Mouse (Mus musculus): ENCODE data around the gene Phf24. TPM values are rescaled to one million over a fixed set of nuclear protein-coding genes. Genes with fewer than 3 reads are reported as not detected.
"Not testable (repeated sequence)": the region's sequence is repeated elsewhere in the genome, so short reads cannot be mapped to it uniquely, and the experiment has no call there.

The Phf24 gene
- polyA plus RNA-seq, 1 experiment from 2014 or later = 10.9 TPM

GRCm38 (mm10) chr4:42972952-42973351 is 56.5 kb downstream of the Phf24 start:
- no peak for ATAC-seq (ENCODE audit: low FRiP score, low read depth)
- H3K27me3 ChIP-seq (replicated peaks) = no peaks in the 10 kb centered on the region
- H3K36me3 ChIP-seq = peaks cover 11% of the 10 kb centered on the region
- H3K4me2 ChIP-seq (replicated peaks) = no peak overlapping the region
- no peaks in the 10 kb centered on the region for H3K9me3 ChIP-seq
- no peak overlapping the region for H3K27ac ChIP-seq
- H3K4me3 ChIP-seq = no peak overlapping the region
- WGBS = 79% methylated on average over 4 of the region's 4 CpGs
- H3K4me1 ChIP-seq = no peaks in the 10 kb centered on the region
- no peak overlapping the region for H3K9ac ChIP-seq

GRCm38 (mm10) chr4:42973868-42974267 is 57.4 kb downstream of the Phf24 start:
- Histone ChIP-seq H3K4me1 (no peaks in the 10 kb centered on the region), H3K4me2 (replicated peaks) (no peak overlapping the region), H3K36me3 (peaks cover 19% of the 10 kb centered on the region), H3K9ac (no peak overlapping the region), H3K27ac (no peak overlapping the region), H3K9me3 (no peaks in the 10 kb centered on the region), H3K27me3 (replicated peaks) (no peaks in the 10 kb centered on the region), H3K4me3 (no peak overlapping the region)
- ATAC-seq (ENCODE audit: low FRiP score, low read depth) = no peak
- 84% methylated on average over 5 of the region's 5 CpGs for WGBS

GRCm38 (mm10) chr4:42978062-42978461 is 61.6 kb downstream of the Phf24 start:
- Histone ChIP-seq H3K4me2 (replicated peaks) (no peak overlapping the region), H3K27ac (no peak overlapping the region), H3K9me3 (no peaks in the 10 kb centered on the region), H3K9ac (no peak overlapping the region), H3K4me1 (no peaks in the 10 kb centered on the region), H3K36me3 (peaks cover 52% of the 10 kb centered on the region), H3K27me3 (replicated peaks) (no peaks in the 10 kb centered on the region), H3K4me3 (no peak overlapping the region)
- no peak for ATAC-seq (ENCODE audit: low FRiP score, low read depth)
- WGBS = 94% methylated on average over 4 of the region's 4 CpGs

- H3K36me3 ChIP-seq = peaks cover 76% of the 10 kb centered on the region
- not testable (repeated sequence) for H3K4me3 ChIP-seq; H3K4me2 ChIP-seq (replicated peaks); ATAC-seq (ENCODE audit: low FRiP score, low read depth); H3K27ac ChIP-seq; H3K27me3 ChIP-seq (replicated peaks); H3K9ac ChIP-seq; H3K9me3 ChIP-seq; H3K4me1 ChIP-seq
- 91% methylated on average over 8 of the region's 8 CpGs for WGBS
Observed at GRCm38 (mm10) chr4:42980467-42980866, 64.0 kb downstream of the Phf24 start.

GRCm38 (mm10) chr4:42988296-42988695 is 71.8 kb downstream of the Phf24 start:
- Histone ChIP-seq H3K36me3 (peaks cover 96% of the 10 kb centered on the region), H3K27me3 (replicated peaks) (no peaks in the 10 kb centered on the region), H3K4me2 (replicated peaks) (no peak overlapping the region), H3K27ac (no peak overlapping the region), H3K4me1 (no peaks in the 10 kb centered on the region), H3K9me3 (no peaks in the 10 kb centered on the region), H3K4me3 (no peak overlapping the region), H3K9ac (no peak overlapping the region)
- ATAC-seq (ENCODE audit: low FRiP score, low read depth) = no peak
- 81% methylated on average over 1 of the region's 1 CpGs for WGBS

Other genes with a start within 250 kb of the Phf24 start
- 1.5 and 1.6 TPM in 2 replicates for gene 4930578G10Rik, start 181.1 kb upstream of the Phf24 start, polyA plus RNA-seq (2016; fragmentation: Nextera tagmentation; extraction: Ambion mirVana)
- gene Ccl19, start 160.1 kb upstream of the Phf24 start, polyA plus RNA-seq (2016; fragmentation: Nextera tagmentation; extraction: Ambion mirVana) = 0.36 TPM in 1 of 2 replicates, not detected in the other
- 0.95 and 0.99 TPM in 2 replicates for gene Ccl21a, start 142.7 kb upstream of the Phf24 start, polyA plus RNA-seq (2016; fragmentation: Nextera tagmentation; extraction: Ambion mirVana)
- 0.05 and 0.14 TPM in 2 replicates for gene Fam205a1, start 62.8 kb upstream of the Phf24 start, polyA plus RNA-seq (2016; fragmentation: Nextera tagmentation; extraction: Ambion mirVana)
- gene Gm12394, start 59.9 kb upstream of the Phf24 start, polyA plus RNA-seq (2016; fragmentation: Nextera tagmentation; extraction: Ambion mirVana) = 0.80 and 0.82 TPM in 2 replicates
- 2.5 and 2.6 TPM in 2 replicates for gene Fam205c, start 42.4 kb upstream of the Phf24 start, polyA plus RNA-seq (2016; fragmentation: Nextera tagmentation; extraction: Ambion mirVana)
- 29.0 and 33.6 TPM in 2 replicates for gene Dnajb5, start 33.2 kb downstream of the Phf24 start, polyA plus RNA-seq (2016; fragmentation: Nextera tagmentation; extraction: Ambion mirVana)
- 0.46 and 0.93 TPM in 2 replicates for gene 1700022I11Rik, start 52.9 kb downstream of the Phf24 start, polyA plus RNA-seq (2016; fragmentation: Nextera tagmentation; extraction: Ambion mirVana)
- 631 and 640 TPM in 2 replicates for gene Vcp, start 83.8 kb downstream of the Phf24 start, polyA plus RNA-seq (2016; fragmentation: Nextera tagmentation; extraction: Ambion mirVana)
- 17.4 and 20.9 TPM in 2 replicates for gene Fancg, start 93.8 kb downstream of the Phf24 start, polyA plus RNA-seq (2016; fragmentation: Nextera tagmentation; extraction: Ambion mirVana)
- 24.5 and 25.2 TPM in 2 replicates for gene Pigo, start 109.2 kb downstream of the Phf24 start, polyA plus RNA-seq (2016; fragmentation: Nextera tagmentation; extraction: Ambion mirVana)
- 251 and 257 TPM in 2 replicates for gene Stoml2, start 115.0 kb downstream of the Phf24 start, polyA plus RNA-seq (2016; fragmentation: Nextera tagmentation; extraction: Ambion mirVana)
- 33.8 and 36.2 TPM in 2 replicates for gene Fam214b, start 129.6 kb downstream of the Phf24 start, polyA plus RNA-seq (2016; fragmentation: Nextera tagmentation; extraction: Ambion mirVana)
- 19.1 and 22.4 TPM in 2 replicates for gene Unc13b, start 142.3 kb downstream of the Phf24 start, polyA plus RNA-seq (2016; fragmentation: Nextera tagmentation; extraction: Ambion mirVana)